Mouse (Mus musculus) olfactory bulb, adult 2 months (tissue): ENCODE measurements at regions not wholly inside any gene's neighbourhood (a gene's known extent, or its start where the extent isn't known, plus 50 kb on each side); places are given as distances from the start of the nearest gene placed in this dataset.

Experiments used
- CTCF ChIP-seq: fragments of 200-500 bp; IDR thresholded peaks from 2 replicates; pipeline ENCODE4 v1.5.1; 2012; ENCODE audit warnings: low read depth, mild to moderate bottlenecking, low read length, moderate library complexity; ENCODE audit not compliant: insufficient read depth
- POLR2A ChIP-seq: fragments of 200-500 bp; IDR thresholded peaks from 2 replicates; pipeline ENCODE4 v1.6.1; 2012; ENCODE audit warnings: mild to moderate bottlenecking, low read depth, low read length, moderate library complexity; ENCODE audit not compliant: insufficient read depth

- TF ChIP-seq POLR2A (no peak), CTCF (no peak)
Observed at GRCm38 (mm10) chr2:61045467-61045866, 82.5 kb upstream of the Rbms1 start.
